Mouse (Mus musculus) liver, adult 2 months (tissue): ENCODE data around the gene Gm17949.
A peak's percentile ranks its signal among the peaks of the same experiment; 100 is the strongest.

Experiments
- CTCF ChIP-seq: fragments of 200-500 bp; IDR thresholded peaks from 2 replicates; pipeline ENCODE4 v1.5.1; 2011; ENCODE audit warnings: low read depth, low read length, control low read depth
- POLR2A ChIP-seq: fragments of 200-500 bp; IDR thresholded peaks from 2 replicates; pipeline ENCODE4 v1.6.1; 2011; ENCODE audit warnings: low read length, control low read depth; ENCODE audit not compliant: insufficient read depth; ENCODE audit errors: extremely low read depth

GRCm38 (mm10) chr17:56997029-56997667 is 14.1 kb upstream of the Gm17949 start, which contains the start of gene Alkbh7:
- TF ChIP-seq CTCF, result peak; percentile 67
- 0 out of 2 replicates have a peak, but pooled peaks have one; percentile 50 for TF ChIP-seq POLR2A
